Mouse (Mus musculus): ENCODE measurements at regions not wholly inside any gene's neighbourhood (a gene's known extent, or its start where the extent isn't known, plus 50 kb on each side); places are given as distances from the start of the nearest gene placed in this dataset.

DNA sequence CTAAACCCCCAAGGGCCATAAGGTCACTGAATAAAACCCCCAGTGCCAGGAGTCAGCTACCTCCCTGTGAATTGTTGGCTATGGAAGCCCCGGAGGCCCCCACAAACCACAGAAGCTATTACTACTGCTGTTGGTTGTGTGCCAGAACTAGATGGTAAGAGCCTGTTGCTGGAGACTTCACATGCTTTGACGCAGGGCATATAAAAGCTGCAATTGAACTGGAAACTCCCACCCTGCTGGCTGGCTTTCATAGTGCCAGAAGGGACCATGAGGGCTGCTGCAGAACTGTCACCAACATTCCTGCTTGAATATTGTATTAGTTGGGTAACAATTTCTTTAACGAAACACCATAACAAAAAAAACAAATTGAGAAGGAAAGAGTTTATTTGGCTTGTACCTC, 66.9 kb upstream of the Tbc1d5 start:
- no peak for DNase-seq

DNA sequence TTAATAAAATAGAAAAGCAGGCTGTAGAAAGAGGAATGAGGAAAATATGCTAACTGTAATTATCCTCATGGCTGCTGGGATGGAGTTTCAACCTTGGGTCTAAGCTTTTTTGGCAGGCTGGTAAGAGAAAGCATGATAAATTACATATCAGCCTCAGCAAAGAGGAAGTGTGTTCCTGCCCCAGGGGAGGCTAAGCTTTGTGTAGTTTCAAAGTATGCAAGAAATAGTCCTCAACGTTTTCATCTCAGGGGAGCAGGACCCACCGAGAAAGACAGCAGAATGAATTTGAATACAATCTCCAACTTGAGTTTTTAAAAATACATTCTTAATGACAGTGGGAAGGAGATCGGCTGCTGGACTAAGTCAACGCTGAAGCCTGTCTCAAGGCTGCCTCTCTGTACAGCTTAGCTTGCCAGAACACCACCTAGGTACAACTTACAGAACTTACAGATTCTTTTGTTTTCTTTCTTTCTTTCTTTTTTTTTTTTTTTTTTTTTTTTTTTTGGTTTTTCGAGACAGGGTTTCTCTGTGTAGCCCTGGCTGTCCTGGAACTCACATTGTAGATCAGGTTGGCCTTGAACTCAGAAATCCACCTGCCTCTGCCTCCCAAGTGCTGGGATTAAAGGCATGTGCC, 61.3 kb upstream of the Tbc1d5 start:
- DNase-seq: no peak

DNA sequence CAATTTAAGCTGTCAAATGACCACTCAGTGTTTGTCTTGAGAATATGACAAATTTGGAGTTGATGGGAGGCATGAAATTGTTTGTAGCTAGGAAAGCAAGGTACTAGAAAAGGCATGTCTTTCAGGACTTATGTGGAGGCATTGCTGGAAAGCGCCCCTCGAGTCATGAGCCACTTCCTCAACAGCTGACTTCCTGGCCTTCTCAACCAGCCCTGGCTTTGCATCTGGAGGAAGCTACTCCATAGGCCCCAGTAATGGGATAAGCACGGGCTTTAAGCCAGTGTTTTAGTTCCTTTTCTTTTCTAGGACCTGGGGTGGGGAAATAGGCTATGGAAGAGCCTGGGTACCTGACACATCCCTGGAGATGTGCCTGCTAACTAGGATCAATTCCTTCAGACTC, 60.3 kb upstream of the Tbc1d5 start:
- no peak for DNase-seq

Data from cerebellum, adult 8-10 months (tissue).